Mouse (Mus musculus) heart, embryonic 11.5 days (tissue): ENCODE data around the gene Vmn2r112. TPM values are rescaled to one million over a fixed set of nuclear protein-coding genes. Genes with fewer than 3 reads are reported as not detected.
"Not testable (repeated sequence)": the region's sequence is repeated elsewhere in the genome, so short reads cannot be mapped to it uniquely, and the experiment has no call there.

Experiments used
- ATAC-seq: fragments of 200-750 bp; cut with Nextera tagmentation; replicated peaks from 2 replicates; pipeline ENCODE4 v1.8.0; 2017; ENCODE audit warnings: moderate library complexity; ENCODE audit not compliant: insufficient number of reproducible peaks, low FRiP score, low TSS enrichment
- H3K27ac ChIP-seq: fragments of 300-500 bp; sonication (generic); 2 replicates; pipeline ENCODE4 v1.5.1; 2014; ENCODE audit warnings: mild to moderate bottlenecking, low read depth, low read length
- H3K27me3 ChIP-seq: fragments of 300-500 bp; sonication (generic); 2 replicates; pipeline ENCODE4 v1.6.1; 2014; ENCODE audit warnings: mild to moderate bottlenecking, low read length, mixed read lengths; ENCODE audit not compliant: control insufficient read depth, insufficient read depth
- H3K36me3 ChIP-seq: fragments of 300-500 bp; sonication (generic); 2 replicates; pipeline ENCODE4 v1.6.1; 2014; ENCODE audit warnings: mild to moderate bottlenecking, low read length, moderate library complexity, mixed read lengths; ENCODE audit not compliant: control insufficient read depth, insufficient read depth
- H3K4me1 ChIP-seq: fragments of 300-500 bp; sonication (generic); 2 replicates; pipeline ENCODE4 v1.6.1; 2014; ENCODE audit warnings: low read length; ENCODE audit not compliant: control insufficient read depth, insufficient read depth
- H3K4me2 ChIP-seq: fragments of 300-500 bp; sonication (generic); 2 replicates; pipeline ENCODE4 v1.6.1; 2014; ENCODE audit warnings: mild to moderate bottlenecking, moderate library complexity
- H3K4me3 ChIP-seq: fragments of 300-500 bp; sonication (generic); 2 replicates; pipeline ENCODE4 v1.5.1; 2014; ENCODE audit warnings: low read depth, low read length
- H3K9ac ChIP-seq: fragments of 300-500 bp; sonication (generic); 2 replicates; pipeline ENCODE4 v1.6.1; 2014; ENCODE audit warnings: mild to moderate bottlenecking, low read depth, low read length, moderate library complexity
- H3K9me3 ChIP-seq: fragments of 300-500 bp; sonication (generic); replicated peaks from 2 replicates; pipeline ENCODE4 v1.6.1; 2016; ENCODE audit warnings: low read length; ENCODE audit not compliant: control insufficient read depth
- WGBS: fragments of 180-500 bp; shearing (Covaris S2); extraction: QIAGEN DNeasy Blood & Tissue Kit; methylation state at CpG from one replicate; pipeline ENCODE4 v1.1.7; 2014; ENCODE audit not compliant: insufficient replicate concordance; 5-methylcytosine and 5-hydroxymethylcytosine counted together
- polyA plus RNA-seq: library from polyadenylated mRNA; unstranded; fragments of >200 nt; fragmentation: Nextera tagmentation; extraction: Ambion mirVana; gene quantifications from 2 replicates; pipeline ENCODE4 v1.2.1, GENCODE M21; 2014

The Vmn2r112 gene
- not detected in 2 replicates for polyA plus RNA-seq

DNA sequence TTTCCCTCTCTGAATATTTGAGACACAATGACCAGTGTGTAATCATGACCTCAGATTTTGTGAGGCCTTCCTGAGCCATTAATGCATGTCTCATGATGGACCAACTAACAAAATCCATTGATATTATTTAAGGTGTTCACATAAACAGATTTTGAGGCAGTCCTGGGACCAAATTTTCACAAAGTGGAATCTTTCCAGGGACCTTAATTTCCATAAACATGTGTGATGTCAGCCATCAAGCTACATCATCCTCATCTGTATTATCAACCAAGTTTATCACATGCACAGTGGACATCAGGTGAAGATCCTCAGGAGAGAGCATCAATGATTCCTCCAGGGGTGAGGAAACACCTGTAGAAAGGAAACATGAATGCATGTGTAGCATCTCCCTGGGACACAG is at the start of gene Vmn2r112:
Gene Vmn2r112, plus strand, starts transcription at position 301 of the 400 bp plus-strand sequence.
- H3K9ac ChIP-seq, H3K27ac ChIP-seq, H3K4me2 ChIP-seq, ATAC-seq, H3K9me3 ChIP-seq, H3K4me3 ChIP-seq, H3K36me3 ChIP-seq, H3K27me3 ChIP-seq, H3K4me1 ChIP-seq: not testable (repeated sequence)

- H3K4me2 ChIP-seq, H3K4me1 ChIP-seq, ATAC-seq, H3K9me3 ChIP-seq, H3K27ac ChIP-seq, H3K4me3 ChIP-seq, H3K27me3 ChIP-seq, H3K36me3 ChIP-seq, H3K9ac ChIP-seq: not testable (repeated sequence)
- WGBS: 48% methylated on average over 1 of the region's 1 CpGs
Observed at GRCm38 (mm10) chr17:22573382-22573781, 27.4 kb upstream of the Vmn2r112 start, which contains the start of gene Vmn2r111. Gene Vmn2r111, minus strand, starts transcription at chr17:22573482.

- Histone ChIP-seq H3K9me3 (peaks cover 5% of the 10 kb centered on the region; the same call in 1 of the 2 replicates), H3K9ac (no peak overlapping the region), H3K4me1 (no peaks in the 10 kb centered on the region), H3K27me3 (no peaks in the 10 kb centered on the region), H3K4me3 (no peak overlapping the region), H3K36me3 (no peaks in the 10 kb centered on the region), H3K4me2 (no peak overlapping the region), H3K27ac (no peak overlapping the region)
- no peak for ATAC-seq
- 56% methylated on average over 1 of the region's 1 CpGs for WGBS
Observed at GRCm38 (mm10) chr17:22630646-22631045, 29.9 kb downstream of the Vmn2r112 start.

Other genes with a start within 250 kb of the Vmn2r112 start
- gene Zfp944, start 239.6 kb upstream of the Vmn2r112 start, polyA plus RNA-seq: 8.8 and 10.6 TPM in 2 replicates
- 7.5 and 8.4 TPM in 2 replicates for gene Zfp758, start 239.5 kb upstream of the Vmn2r112 start, polyA plus RNA-seq
- 11.7 and 11.8 TPM in 2 replicates for gene Zfp946, start 176.7 kb upstream of the Vmn2r112 start, polyA plus RNA-seq
- gene Vmn2r111, start 27.5 kb upstream of the Vmn2r112 start, polyA plus RNA-seq: not detected in 2 replicates